Mouse (Mus musculus) T-helper 17 cell (primary cell): ENCODE results near the gene Sec14l4.
"Not testable (repeated sequence)": the region's sequence is repeated elsewhere in the genome, so short reads cannot be mapped to it uniquely, and the experiment has no call there.

Experiments
- in situ Hi-C, 2 experiments: fragments of 300-600 bp; cut with MboI, MseI; formaldehyde crosslinking; loops; 1 replicate in 1 of 2; 2 replicates in 1 of 2; pipeline ENCODE4 v1.15.1; 2025; ENCODE audit warnings: high pct_unique_total_duplicates in 2 of 2

The Sec14l4 gene

DNA sequence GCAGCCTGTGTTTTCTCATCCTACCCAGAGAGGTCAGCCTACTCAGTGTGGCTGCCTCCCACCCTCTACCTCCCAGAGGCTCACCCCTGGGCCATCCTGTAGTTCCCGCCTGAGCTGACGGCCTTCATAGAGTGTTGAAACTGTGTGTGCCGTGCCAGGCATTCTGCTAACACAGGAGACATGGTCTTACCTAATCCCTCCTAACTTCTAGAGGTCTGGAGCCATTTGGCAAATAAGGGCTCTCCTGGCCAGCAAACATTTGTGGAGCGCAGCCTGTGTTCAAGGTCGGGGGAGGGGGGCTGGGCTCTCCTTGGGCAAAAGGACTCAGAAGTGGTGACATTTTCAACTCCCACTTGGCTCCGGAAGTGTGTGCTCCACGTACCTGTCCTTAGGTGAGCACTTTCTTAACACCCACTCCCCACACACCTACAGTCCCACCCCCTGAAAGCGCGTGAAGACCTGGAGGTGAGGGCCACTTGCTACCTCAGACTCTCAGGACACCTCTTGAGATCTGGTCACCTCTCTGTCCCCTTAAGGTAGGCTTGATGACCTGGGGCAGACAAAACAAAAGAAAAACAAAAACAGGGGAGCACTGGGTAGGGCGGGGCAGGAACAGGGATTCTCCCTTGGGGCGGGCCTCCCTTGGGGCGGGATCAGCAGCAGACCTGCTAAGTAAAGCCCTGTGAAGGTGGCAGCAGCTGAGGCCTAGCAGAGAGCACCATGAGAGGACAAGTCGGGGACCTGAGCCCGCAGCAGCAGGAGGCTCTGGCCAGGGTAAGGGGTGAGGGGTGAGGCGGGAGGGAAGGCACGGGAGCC is at the start of gene Sec14l4:
Gene Sec14l4 (plus strand): TSS at position 337 of the 816 bp plus-strand sequence.
- in situ Hi-C loops, result loop anchor here (5.0 to 25.0 kb wide), 3 partner anchors 41 to 1656 kb away; no protein-coding TSS in a partner anchor

- in situ Hi-C loops, result no loop called here
Measured at GRCm38 (mm10) chr11:3981536-3981935, 49.7 kb upstream of the Sec14l4 start.

GRCm38 (mm10) chr11:3982275-3983209 is 48.7 kb upstream of the Sec14l4 start:
- in situ Hi-C loops, result no loop called here

DNA sequence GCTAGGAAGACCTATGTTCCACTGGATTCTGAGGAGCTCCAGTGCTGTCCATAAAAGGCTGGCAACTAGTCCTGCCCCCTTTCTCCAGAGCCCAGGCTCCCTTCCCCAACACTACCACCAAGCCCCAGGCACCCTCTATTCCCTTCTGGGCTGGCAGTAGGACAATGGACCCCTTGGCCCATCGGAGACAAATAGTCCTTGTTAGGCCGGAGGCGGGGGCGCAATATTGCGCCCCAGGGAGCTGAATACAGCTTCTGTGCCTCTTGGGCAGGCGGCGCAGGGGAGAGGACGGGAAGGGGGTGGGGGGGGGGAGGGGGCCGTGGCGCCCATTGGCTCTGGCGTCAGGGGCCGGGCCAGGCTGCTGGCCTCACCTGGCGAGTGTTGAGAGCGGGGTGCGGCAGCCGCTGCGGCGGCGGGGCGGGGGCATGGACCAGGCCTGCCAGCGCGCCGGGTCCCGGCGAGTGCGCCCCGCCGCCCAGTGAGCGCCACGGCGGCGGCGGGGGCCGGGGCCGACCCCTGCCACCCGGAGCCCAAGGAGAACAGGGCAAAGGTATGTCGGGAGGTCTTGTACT is 47.9 kb upstream of the Sec14l4 start, which contains the start of gene Gal3st1:
Gene Gal3st1 (plus strand): TSS at position 346 of the 572 bp plus-strand sequence.
- in situ Hi-C loops, result no loop called here

DNA sequence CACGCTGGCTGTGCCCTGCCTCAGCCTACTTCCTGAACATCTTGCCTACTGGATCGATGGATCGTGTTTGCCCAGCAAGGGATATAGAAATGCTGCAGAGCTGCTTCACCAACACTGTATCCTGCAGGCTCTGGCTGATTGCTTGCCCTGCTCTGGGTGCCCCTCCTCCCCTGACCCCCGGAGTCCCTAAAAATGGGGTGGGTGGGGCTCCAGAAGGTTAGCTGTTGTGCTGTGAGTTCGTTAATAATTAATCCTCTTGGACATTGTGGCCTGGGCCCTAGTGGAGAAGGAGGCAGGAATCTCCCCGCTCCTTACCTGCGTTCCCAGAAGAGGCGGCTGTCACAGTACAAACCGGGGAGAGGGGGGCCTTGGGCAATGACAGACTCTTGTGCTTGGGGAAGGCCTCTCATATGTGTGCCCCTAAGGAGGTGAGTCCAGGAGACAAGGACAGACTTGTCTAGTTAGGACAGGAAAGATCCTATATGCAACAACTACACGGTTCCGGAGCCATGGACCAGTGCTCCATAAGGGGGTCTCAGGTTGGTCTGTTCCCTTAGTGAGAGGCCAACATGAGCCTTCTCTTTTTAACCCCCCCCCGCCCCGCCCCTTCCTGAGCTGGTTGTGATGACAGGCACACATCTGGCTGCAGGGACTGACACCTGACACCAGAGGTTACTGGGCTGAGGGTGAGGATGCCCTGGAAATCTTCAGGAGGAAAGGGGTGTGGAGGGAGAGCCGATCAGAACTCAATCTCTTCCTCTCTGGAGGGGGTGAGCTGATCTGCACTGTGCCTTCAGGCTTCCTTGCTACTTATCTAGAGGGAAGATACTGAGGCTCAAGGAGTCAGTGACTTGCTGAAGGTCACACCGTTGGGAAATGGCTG is 47.2 kb upstream of the Sec14l4 start:
- in situ Hi-C loops, result no loop called here

GRCm38 (mm10) chr11:3989748-3990147 is 41.5 kb upstream of the Sec14l4 start:
- in situ Hi-C loops, result no loop called here

GRCm38 (mm10) chr11:3993132-3993531 is 38.1 kb upstream of the Sec14l4 start:
- in situ Hi-C loops, result no loop called here

DNA sequence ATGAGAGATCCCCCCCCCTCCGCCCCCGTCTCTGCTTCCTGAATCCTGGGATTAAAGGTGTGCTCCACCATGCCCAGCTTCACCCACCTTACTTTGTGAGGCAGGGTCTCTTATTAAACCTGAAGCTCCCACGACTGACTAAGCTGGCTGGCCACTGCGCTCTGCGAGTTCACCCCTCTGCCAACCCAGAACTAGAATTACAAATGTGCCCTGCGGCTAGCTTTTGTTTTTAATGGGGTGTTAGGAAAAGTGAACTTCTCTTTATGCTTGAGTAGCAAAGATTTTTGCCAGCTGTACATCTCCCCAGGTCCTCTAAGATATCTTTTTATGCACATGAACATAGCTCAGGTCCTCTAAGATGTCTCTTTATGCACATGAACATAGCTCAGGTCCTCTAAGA is 37.3 kb upstream of the Sec14l4 start:
- in situ Hi-C loops, result no loop called here

- in situ Hi-C loops, result no loop called here
Measured at GRCm38 (mm10) chr11:3995511-3995910, 35.8 kb upstream of the Sec14l4 start.

GRCm38 (mm10) chr11:3996840-3997239 is 34.4 kb upstream of the Sec14l4 start:
- in situ Hi-C loops, result no loop called here

DNA sequence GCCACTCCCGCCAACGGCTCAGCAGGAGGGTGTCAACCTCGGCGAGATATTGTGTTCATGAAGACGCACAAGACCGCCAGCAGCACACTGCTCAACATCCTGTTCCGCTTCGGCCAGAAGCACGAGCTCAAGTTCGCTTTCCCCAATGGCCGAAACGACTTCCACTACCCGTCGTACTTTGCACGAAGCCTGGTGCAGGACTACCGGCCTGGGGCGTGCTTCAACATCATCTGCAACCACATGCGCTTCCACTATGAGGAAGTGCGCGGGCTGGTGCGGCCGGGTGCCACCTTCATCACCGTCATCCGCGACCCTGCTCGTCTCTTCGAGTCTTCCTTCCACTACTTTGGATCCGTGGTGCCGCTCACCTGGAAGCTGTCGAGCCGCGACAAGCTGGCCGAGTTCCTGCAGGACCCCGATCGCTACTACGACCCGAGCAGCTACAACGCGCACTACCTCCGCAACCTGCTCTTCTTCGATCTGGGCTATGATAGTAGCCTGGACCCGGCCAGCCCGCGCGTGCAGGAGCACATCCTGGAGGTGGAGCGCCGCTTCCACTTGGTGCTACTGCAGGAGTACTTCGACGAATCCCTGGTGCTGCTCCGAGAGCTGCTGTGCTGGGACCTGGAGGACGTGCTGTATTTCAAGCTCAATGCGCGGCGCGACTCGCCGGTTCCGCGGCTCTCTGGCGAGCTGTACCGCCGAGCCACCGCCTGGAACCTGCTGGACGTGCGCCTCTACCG is 33.1 kb upstream of the Sec14l4 start:
- in situ Hi-C loops, result no loop called here

GRCm38 (mm10) chr11:3999547-3999946 is 31.7 kb upstream of the Sec14l4 start:
- in situ Hi-C loops, result no loop called here

- in situ Hi-C loops, result no loop called here
Measured at GRCm38 (mm10) chr11:4001603-4002002, 29.7 kb upstream of the Sec14l4 start.

DNA sequence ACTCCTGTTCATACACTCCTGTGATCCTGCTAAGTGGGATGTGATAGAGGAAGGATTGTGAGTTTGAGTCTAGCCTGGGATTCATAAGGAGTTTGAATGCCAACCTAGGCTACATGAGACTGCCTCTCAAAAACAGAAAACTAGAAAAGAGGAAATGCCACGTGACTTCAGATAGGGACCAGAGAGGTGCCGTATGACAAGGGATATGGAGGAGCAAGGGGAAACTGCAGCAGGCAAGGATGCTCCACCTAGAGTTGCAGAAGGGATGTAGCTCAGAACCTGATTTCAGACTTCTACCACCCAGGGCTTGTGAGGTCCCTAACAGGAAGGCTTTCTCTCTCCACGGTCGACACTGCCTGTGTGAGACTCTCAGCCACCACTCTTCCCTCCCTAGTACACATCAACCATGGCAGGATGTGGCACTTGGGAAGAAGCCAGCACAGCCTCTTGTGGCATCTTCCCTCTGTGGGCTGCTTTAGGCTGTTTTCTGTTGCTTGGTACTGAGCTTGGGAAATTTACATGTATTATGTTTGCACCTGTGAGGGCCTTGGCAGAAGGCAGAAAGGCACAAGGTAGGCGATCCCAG is 25.9 kb upstream of the Sec14l4 start:
- in situ Hi-C loops, result no loop called here

DNA sequence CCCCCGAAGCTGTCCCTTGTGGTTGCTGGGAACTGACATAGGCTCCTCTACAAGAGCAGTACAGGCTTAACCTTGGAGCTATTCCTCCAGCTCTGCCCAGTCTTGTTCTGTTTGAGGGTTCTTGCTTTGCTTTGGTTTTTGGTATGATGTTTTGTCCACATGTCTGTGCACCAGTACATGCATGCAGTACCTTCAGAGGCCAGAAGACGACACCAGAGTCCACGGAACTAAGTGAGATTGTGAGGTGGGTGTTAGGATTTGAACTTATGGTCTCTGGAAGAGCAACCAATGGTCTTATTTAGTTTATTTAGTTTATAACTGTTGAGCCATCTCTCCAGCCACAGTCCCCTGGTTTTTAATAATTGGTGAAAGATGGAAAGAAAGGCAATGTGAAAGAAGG is 24.8 kb upstream of the Sec14l4 start:
- in situ Hi-C loops, result no loop called here

DNA sequence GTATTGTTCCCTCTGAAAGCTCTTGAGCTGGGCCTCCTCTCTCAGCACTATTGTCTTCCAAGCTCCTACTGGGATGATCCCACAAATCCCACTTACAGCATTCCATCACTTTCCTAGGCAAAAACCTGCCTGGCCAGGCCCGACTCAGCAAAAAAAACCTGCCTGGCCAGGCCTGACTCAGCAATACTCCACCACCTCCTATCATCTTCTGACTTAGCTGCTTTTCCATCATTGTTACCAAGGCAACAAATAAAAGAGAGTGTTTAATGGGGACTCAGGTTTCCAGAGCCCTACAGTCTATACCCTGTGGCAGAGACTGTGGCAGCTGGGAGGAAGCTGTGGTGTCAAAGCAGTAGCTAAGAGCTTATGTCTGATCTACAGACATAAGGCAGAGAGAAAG is 18.6 kb upstream of the Sec14l4 start:
- in situ Hi-C loops, result no loop called here

GRCm38 (mm10) chr11:4015796-4016195 is 15.5 kb upstream of the Sec14l4 start:
- in situ Hi-C loops, result not testable (repeated sequence)

DNA sequence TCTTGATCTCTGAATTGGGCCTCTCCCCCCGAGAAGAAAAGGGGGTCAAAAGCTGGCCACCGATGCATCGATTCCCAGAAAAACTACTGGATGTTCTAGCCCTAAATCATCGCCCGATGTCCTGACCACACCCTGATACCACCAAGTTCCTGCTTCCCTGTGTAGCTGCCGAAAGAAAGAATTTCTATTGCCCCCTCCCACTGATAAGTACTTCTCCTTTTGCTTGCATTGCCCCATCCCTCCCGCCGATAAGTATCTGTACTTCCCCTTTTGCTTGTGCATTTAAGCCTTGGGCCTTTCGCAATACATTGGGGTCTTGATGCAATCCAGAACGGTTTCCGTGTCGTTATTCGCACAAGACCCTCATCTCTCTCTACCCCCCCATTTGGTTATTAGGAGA is 9.2 kb upstream of the Sec14l4 start:
- in situ Hi-C loops, result not testable (repeated sequence)

GRCm38 (mm10) chr11:4023321-4023720 is 7.9 kb upstream of the Sec14l4 start:
- in situ Hi-C loops, result no loop called here

DNA sequence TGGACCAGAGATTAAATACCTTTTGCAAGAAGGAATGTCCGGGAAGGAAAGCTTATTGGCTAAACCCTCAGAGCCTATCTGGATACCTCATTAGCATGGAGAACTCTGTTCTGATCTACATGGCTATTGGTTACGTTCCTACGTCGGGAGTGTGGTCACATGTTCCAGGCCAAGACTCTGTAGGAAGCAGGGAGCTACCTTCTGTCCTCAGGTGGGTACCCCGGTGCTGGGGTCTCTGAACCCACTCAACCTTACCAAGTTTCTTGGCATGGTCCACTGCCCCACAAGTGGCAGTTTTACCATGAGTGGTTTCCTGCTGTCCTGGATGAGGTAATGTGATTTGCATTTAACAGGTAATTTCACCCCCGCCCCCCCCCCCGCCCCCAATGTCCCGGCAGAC is 4.2 kb upstream of the Sec14l4 start:
- in situ Hi-C loops, result loop anchor here in 1 of 2 experiments (25.0 kb wide), 1 partner anchor 1660 kb away; no protein-coding TSS in a partner anchor
